Mouse (Mus musculus) E14TG2a.4 (cell line): ENCODE measurements around the gene Atg13.

ENCODE experiments used
- H3K27me3 ChIP-seq: 2 replicates; pipeline ENCODE4 v1.6.1; 2014; ENCODE audit warnings: low read length, control low read depth; ENCODE audit not compliant: insufficient read depth
- H3K36me3 ChIP-seq: 2 replicates; pipeline ENCODE4 v1.6.1; 2014; ENCODE audit warnings: low read length, control low read depth; ENCODE audit not compliant: insufficient read depth
- H3K4me1 ChIP-seq: replicated peaks from 2 replicates; pipeline ENCODE4 v1.6.1; 2014; ENCODE audit warnings: low read depth, low read length, control low read depth
- H3K4me3 ChIP-seq: replicated peaks from 2 replicates; pipeline ENCODE4 v1.5.1; 2014; ENCODE audit warnings: mild to moderate bottlenecking, low read length
- H3K9me3 ChIP-seq: 2 replicates; pipeline ENCODE4 v1.6.1; 2014; ENCODE audit warnings: low read length, control low read depth
- CTCF ChIP-seq: conservative IDR thresholded peaks from 2 replicates; pipeline ENCODE4 v1.5.1; 2014; ENCODE audit warnings: low read length
- NANOG ChIP-seq: IDR thresholded peaks from 2 replicates; pipeline ENCODE4 v1.6.1; 2014; ENCODE audit warnings: borderline replicate concordance, low read length, mixed read lengths
- POU5F1 ChIP-seq: IDR thresholded peaks from 2 replicates; pipeline ENCODE4 v1.6.1; 2014; ENCODE audit warnings: low read length, borderline replicate concordance

Atg13 gene

GRCm38 (mm10) chr2:91634841-91635240 lies 75.5 kb downstream of the Atg13 start:
- Histone ChIP-seq H3K9me3 (no peaks in the 10 kb centered on the region), H3K27me3 (peaks cover 6% of the 10 kb centered on the region), H3K4me3 (peak overlapping the region; percentile 74), H3K4me1 (peaks cover 71% of the 10 kb centered on the region), H3K36me3 (no peaks in the 10 kb centered on the region)
- TF ChIP-seq POU5F1: no peak; the same call in 1 of the 2 replicates
- no peak for TF ChIP-seq NANOG
- TF ChIP-seq CTCF: no peak

- TF ChIP-seq CTCF (no peak), POU5F1 (no peak), NANOG (no peak)
These were observed 76.9 kb downstream of the Atg13 start for GRCm38 (mm10) chr2:91633334-91633977.

DNA sequence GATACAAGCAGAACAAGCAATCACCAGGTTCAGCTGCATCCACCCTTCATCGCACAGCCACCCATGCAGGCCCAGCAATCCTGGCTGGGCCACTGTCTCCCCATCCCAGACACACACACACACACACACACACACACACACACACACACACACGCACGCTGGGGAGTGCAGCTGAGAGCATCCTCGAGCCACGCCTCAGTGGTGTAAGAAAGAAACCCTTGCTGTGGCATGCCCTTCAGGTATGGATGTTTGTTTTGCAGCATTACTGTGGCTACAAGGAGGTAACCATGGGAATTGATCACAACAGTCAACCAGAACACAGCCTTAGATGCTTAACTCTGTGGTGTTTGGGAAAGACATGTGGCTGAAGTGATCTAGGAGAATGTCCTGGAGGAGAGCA lies 78.1 kb downstream of the Atg13 start:
- H3K9me3 ChIP-seq: no peaks in the 10 kb centered on the region
- peaks cover 6% of the 10 kb centered on the region for H3K27me3 ChIP-seq
- no peak overlapping the region for H3K4me3 ChIP-seq
- no peaks in the 10 kb centered on the region for H3K36me3 ChIP-seq
- TF ChIP-seq CTCF (no peak), NANOG (no peak)
- peaks cover 73% of the 10 kb centered on the region for H3K4me1 ChIP-seq

More at GRCm38 (mm10) chr2:91633334-91633977, 76.9 kb downstream of the Atg13 start:
- peaks cover 6% of the 10 kb centered on the region for H3K27me3 ChIP-seq
- H3K4me3 ChIP-seq: no peak overlapping the region
- H3K36me3 ChIP-seq: no peaks in the 10 kb centered on the region
- no peaks in the 10 kb centered on the region for H3K9me3 ChIP-seq
- H3K4me1 ChIP-seq: peaks cover 69% of the 10 kb centered on the region

DNA sequence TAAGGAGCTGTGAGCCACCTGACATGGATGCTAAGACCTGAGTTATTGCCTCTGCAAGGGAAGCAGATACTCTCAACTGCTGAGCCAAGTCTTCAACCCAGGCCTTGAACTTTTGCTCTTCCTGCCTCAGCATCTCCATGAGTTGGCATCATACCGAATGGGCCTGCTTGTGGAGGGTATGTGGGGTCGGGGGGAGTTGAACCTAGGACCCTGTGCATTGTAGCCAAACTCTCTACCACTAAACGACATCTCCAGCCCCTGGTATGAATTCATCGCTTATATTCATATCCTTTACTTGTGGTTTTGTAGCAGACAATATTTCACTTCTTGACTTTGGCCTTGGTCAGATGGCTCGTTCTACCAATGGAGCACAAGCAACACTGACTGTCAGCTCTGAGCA lies 78.5 kb downstream of the Atg13 start:
- Histone ChIP-seq H3K36me3 (no peaks in the 10 kb centered on the region), H3K4me3 (no peak overlapping the region), H3K9me3 (no peaks in the 10 kb centered on the region), H3K27me3 (peaks cover 6% of the 10 kb centered on the region), H3K4me1 (peaks cover 69% of the 10 kb centered on the region)
- TF ChIP-seq CTCF (no peak), POU5F1 (no peak), NANOG (no peak)

DNA sequence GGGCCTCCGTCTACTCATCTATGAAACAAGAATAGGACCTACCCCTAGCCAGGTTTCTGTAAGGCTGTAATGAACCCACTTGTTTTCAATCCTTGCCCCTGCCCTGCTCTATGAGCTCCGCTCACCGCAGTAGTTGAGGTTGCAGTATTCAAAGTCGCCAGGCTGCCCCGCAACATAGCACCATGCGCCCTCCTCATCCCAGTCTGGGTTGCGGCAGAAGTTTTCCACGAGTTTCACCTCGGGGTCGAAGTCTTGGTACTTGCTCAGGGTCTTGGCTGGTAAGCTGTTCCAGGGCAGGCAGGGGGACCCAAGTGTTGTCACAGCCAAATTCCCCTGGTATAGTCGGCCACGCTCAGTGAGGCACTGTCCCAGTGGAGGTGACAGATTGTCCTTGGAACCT lies 80.0 kb downstream of the Atg13 start:
- Histone ChIP-seq H3K9me3 (no peaks in the 10 kb centered on the region), H3K4me1 (peaks cover 55% of the 10 kb centered on the region), H3K4me3 (peak overlapping the region; percentile 49), H3K27me3 (peaks cover 6% of the 10 kb centered on the region), H3K36me3 (no peaks in the 10 kb centered on the region)
- TF ChIP-seq NANOG: no peak
- no peak for TF ChIP-seq POU5F1
- no peak for TF ChIP-seq CTCF

DNA sequence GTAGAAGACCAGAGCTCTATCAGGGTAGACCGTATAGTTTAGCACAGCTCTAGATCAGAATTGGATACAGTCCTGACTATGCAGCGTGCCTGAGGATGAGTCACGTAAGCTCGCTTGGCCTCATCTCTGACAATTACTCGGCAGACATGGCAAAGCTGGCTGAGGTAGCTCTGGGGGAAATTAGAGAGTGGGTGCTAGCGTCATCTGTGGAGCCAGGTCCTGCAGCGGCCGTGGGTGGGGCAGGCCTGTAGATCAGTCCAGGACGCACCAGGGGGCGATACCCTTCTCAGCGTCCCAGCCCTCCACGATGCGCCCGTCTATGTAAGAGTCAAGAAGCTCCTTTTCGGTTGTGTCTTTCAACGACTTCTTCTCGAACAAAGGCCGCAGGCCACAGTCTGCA lies 80.7 kb downstream of the Atg13 start:
- Histone ChIP-seq H3K27me3 (peaks cover 6% of the 10 kb centered on the region), H3K4me1 (peaks cover 48% of the 10 kb centered on the region), H3K36me3 (no peaks in the 10 kb centered on the region), H3K4me3 (peak overlapping the region; percentile 49), H3K9me3 (no peaks in the 10 kb centered on the region)
- TF ChIP-seq NANOG (no peak), POU5F1 (no peak), CTCF (no peak)

DNA sequence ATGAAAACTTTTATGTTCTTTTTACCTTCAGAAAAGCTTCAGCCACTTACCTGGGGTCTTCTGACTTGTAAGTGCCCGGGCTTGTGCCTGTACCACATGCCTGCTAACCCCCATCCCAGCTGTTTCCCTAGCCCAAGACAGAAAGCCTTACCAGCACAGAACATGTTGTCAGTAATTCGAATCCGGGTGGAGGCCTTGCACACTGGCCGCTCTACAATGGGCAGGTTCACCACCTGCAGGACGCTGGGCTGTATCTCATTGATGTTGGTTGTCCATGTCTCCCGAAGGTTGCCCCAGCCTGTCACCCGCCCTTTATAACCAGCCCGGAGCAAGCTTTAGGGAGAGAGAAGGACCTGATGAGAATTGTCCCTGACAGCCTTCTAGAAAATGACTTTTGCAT lies 82.2 kb downstream of the Atg13 start:
- Histone ChIP-seq H3K4me3 (0 out of 2 replicates have a peak overlapping the region, but pooled peaks have one; percentile 35), H3K4me1 (peaks cover 34% of the 10 kb centered on the region), H3K27me3 (peaks cover 6% of the 10 kb centered on the region), H3K36me3 (peaks cover 13% of the 10 kb centered on the region), H3K9me3 (no peaks in the 10 kb centered on the region)
- no peak for TF ChIP-seq CTCF
- TF ChIP-seq NANOG: no peak
- no peak for TF ChIP-seq POU5F1

DNA sequence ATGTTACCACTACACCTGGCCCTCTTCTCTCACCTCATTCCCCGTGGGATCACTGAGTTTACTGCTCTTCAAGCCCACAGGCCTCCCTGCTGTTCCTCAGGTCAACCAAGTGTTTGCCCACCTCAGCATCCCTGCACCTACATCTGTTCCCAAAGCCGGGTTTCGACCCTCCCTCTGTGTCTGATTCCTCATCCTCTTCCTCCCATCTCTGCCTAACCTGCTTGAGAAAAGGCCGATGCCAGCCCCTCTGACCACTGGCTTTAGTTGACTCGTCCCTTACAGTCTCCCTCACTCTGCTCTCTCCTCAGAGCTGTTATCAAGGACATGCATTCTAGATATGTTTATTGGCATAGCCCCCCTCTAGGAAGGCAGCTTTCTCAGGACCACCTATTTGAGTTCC lies 82.9 kb downstream of the Atg13 start:
- no peak overlapping the region for H3K4me3 ChIP-seq
- H3K36me3 ChIP-seq: peaks cover 20% of the 10 kb centered on the region
- TF ChIP-seq CTCF (no peak), NANOG (no peak), POU5F1 (no peak)
- H3K4me1 ChIP-seq: peaks cover 30% of the 10 kb centered on the region
- no peaks in the 10 kb centered on the region for H3K9me3 ChIP-seq
- H3K27me3 ChIP-seq: peaks cover 6% of the 10 kb centered on the region
